Mouse (Mus musculus): ENCODE results near the gene Olfr101.

- TF ChIP-seq CTCF (IDR thresholded peaks at IDR 0.05; ENCODE audit: low read depth) (no peak), EP300 (optimal IDR thresholded peaks at IDR 0.05) (no peak)
These were observed 4.4 kb upstream of the Olfr101 start for GRCm38 (mm10) chr17:37308483-37308882.

Measured in stomach, postnatal 0 days (tissue).